Mouse (Mus musculus) heart, postnatal 0 days (tissue): Measurements from ENCODE around the gene Magt1. TPM values are rescaled to one million over a fixed set of nuclear protein-coding genes. Genes with fewer than 3 reads are reported as not detected.
"Not testable (repeated sequence)": the region's sequence is repeated elsewhere in the genome, so short reads cannot be mapped to it uniquely, and the experiment has no call there.

Source experiments
- ATAC-seq: fragments of 200-750 bp; cut with Nextera tagmentation; 2 replicates; pipeline ENCODE4 v1.8.0; 2017; ENCODE audit warnings: low read depth, moderate number of reproducible peaks, moderate library complexity; ENCODE audit not compliant: insufficient read depth
- DNase-seq: peaks from one replicate; pipeline ENCODE4 v3.0.0-alpha.2; 2016; ENCODE audit warnings: low spot score
- H3K27ac ChIP-seq: fragments of 300-500 bp; sonication (generic); 2 replicates; pipeline ENCODE4 v1.5.1; 2014; ENCODE audit warnings: low read depth, mild to moderate bottlenecking
- H3K27me3 ChIP-seq: fragments of 300-500 bp; sonication (generic); 2 replicates; pipeline ENCODE4 v1.6.1; 2014; ENCODE audit warnings: low read length, mixed read lengths; ENCODE audit not compliant: control insufficient read depth, insufficient read depth
- H3K36me3 ChIP-seq: fragments of 300-500 bp; sonication (generic); replicated peaks from 2 replicates; pipeline ENCODE4 v1.6.1; 2014; ENCODE audit warnings: low read length, mixed read lengths; ENCODE audit not compliant: control insufficient read depth, insufficient read depth
- H3K4me1 ChIP-seq: fragments of 300-500 bp; sonication (generic); 2 replicates; pipeline ENCODE4 v1.6.1; 2014; ENCODE audit warnings: antibody characterized with exemption; ENCODE audit not compliant: control insufficient read depth, insufficient read depth
- H3K4me2 ChIP-seq: fragments of 300-500 bp; sonication (generic); 2 replicates; pipeline ENCODE4 v1.6.1; 2014; ENCODE audit warnings: low read depth, mild to moderate bottlenecking, low read length, moderate library complexity
- H3K4me3 ChIP-seq: fragments of 300-500 bp; sonication (generic); 2 replicates; pipeline ENCODE4 v1.5.1; 2014; ENCODE audit warnings: low read depth, low read length
- H3K9ac ChIP-seq: fragments of 300-500 bp; sonication (generic); replicated peaks from 2 replicates; pipeline ENCODE4 v1.6.1; 2014; ENCODE audit warnings: low read depth, low read length, mixed read lengths
- H3K9me3 ChIP-seq: fragments of 300-500 bp; sonication (generic); replicated peaks from 2 replicates; pipeline ENCODE4 v1.6.1; 2016; ENCODE audit warnings: low read length; ENCODE audit not compliant: control insufficient read depth
- CTCF ChIP-seq: IDR thresholded peaks from 2 replicates; pipeline ENCODE4 v1.5.1; 2016; ENCODE audit warnings: antibody characterized with exemption, control low read depth, low read depth
- EP300 ChIP-seq: IDR thresholded peaks from 2 replicates; pipeline ENCODE4 v1.6.1; 2016; ENCODE audit warnings: antibody characterized with exemption, low read depth
- WGBS: fragments of 180-500 bp; shearing (Covaris S2); extraction: QIAGEN DNeasy Blood & Tissue Kit; methylation state at CpG from one replicate; pipeline ENCODE4 v1.1.7; 2014; 5-methylcytosine and 5-hydroxymethylcytosine counted together
- polyA plus RNA-seq: library from polyadenylated mRNA; unstranded; fragments of >200 nt; fragmentation: Nextera tagmentation; extraction: Ambion mirVana; gene quantifications from 2 replicates; pipeline ENCODE4 v1.2.1, GENCODE M21; 2015
- total RNA-seq: library from RNA; depleted of rRNA; stranded (reverse); fragments of >200 nt; gene quantifications from 2 replicates; pipeline ENCODE4 v1.2.3, GENCODE M21; 2014; ENCODE audit warnings: low replicate concordance

Magt1 gene
- total and polyA plus RNA-seq, 2 experiments from 2014 or later, result 24.2 to 39.5 TPM

- ATAC-seq (peak; percentile 95), DNase-seq (peak; percentile 80)
- H3K36me3 ChIP-seq, result no peaks in the 10 kb centered on the region
- H3K9me3 ChIP-seq, result no peaks in the 10 kb centered on the region
- H3K9ac ChIP-seq, result peak within 1 kb of the TSS; percentile 76
- H3K4me2 ChIP-seq, result peak within 1 kb of the TSS; percentile 61
- WGBS, result 19% methylated on average over 29 of the region's 36 CpGs
- peak within 1 kb of the TSS; percentile 70 for H3K4me3 ChIP-seq
- no peaks in the 10 kb centered on the region for H3K4me1 ChIP-seq
- H3K27me3 ChIP-seq, result no peaks in the 10 kb centered on the region
- H3K27ac ChIP-seq, result peak within 1 kb of the TSS; percentile 86
- peak; percentile 71; the same call in 1 of the 2 replicates for TF ChIP-seq EP300
- TF ChIP-seq CTCF, result peak; percentile 73
Measured at GRCm38 (mm10) chrX:106026418-106027342, 15.0 kb upstream of the Magt1 start, which contains the start of gene Atp7a. TSS of gene Atp7a (plus strand) at chrX:106027276.

- ATAC-seq, result no peak
- TF ChIP-seq EP300 (no peak), CTCF (no peak)
- H3K4me1 ChIP-seq, result no peaks in the 10 kb centered on the region
- 65% methylated on average over 4 of the region's 4 CpGs for WGBS
- no peaks in the 10 kb centered on the region; the same call in 1 of the 2 replicates for H3K36me3 ChIP-seq
- H3K27me3 ChIP-seq, result no peaks in the 10 kb centered on the region
- peak overlapping the region; percentile 69 for H3K4me3 ChIP-seq
- H3K9ac ChIP-seq, result peak overlapping the region; percentile 53; the same call in 1 of the 2 replicates
- no peaks in the 10 kb centered on the region for H3K9me3 ChIP-seq
- no peak overlapping the region for H3K27ac ChIP-seq
- no peak for DNase-seq
- peak overlapping the region; percentile 56 for H3K4me2 ChIP-seq
Measured at GRCm38 (mm10) chrX:106017516-106017915, 5.8 kb upstream of the Magt1 start.

- H3K9ac ChIP-seq, result peak overlapping the region; percentile 53
- no peaks in the 10 kb centered on the region; the same call in 1 of the 2 replicates for H3K36me3 ChIP-seq
- no peaks in the 10 kb centered on the region for H3K9me3 ChIP-seq
- no peak overlapping the region for H3K27ac ChIP-seq
- TF ChIP-seq EP300, result no peak
- no peak for TF ChIP-seq CTCF
- ATAC-seq (no peak), DNase-seq (no peak)
- H3K4me2 ChIP-seq, result peak overlapping the region; percentile 56
- H3K4me1 ChIP-seq, result no peaks in the 10 kb centered on the region
- no peaks in the 10 kb centered on the region for H3K27me3 ChIP-seq
- peak overlapping the region; percentile 69 for H3K4me3 ChIP-seq
- 51% methylated on average over 3 of the region's 3 CpGs for WGBS
Measured at GRCm38 (mm10) chrX:106017102-106017501, 5.4 kb upstream of the Magt1 start.

GRCm38 (mm10) chrX:106015571-106016322 is 4.0 kb upstream of the Magt1 start, which contains the start of gene Cox7b:
TSS of gene Cox7b (plus strand) at chrX:106015700.
- Histone ChIP-seq H3K4me2 (peak within 1 kb of the TSS; percentile 56), H3K27me3 (no peaks in the 10 kb centered on the region), H3K9me3 (no peaks in the 10 kb centered on the region), H3K4me1 (no peaks in the 10 kb centered on the region), H3K36me3 (no peaks in the 10 kb centered on the region; the same call in 1 of the 2 replicates), H3K27ac (peak within 1 kb of the TSS; percentile 97), H3K4me3 (peak within 1 kb of the TSS; percentile 69), H3K9ac (peak within 1 kb of the TSS; percentile 88)
- ATAC-seq (peak; percentile 49), DNase-seq (peak; percentile 92)
- WGBS, result 15% methylated on average over 26 of the region's 26 CpGs
- TF ChIP-seq CTCF (no peak), EP300 (peak; percentile 73; the same call in 1 of the 2 replicates)

- not testable (repeated sequence) for H3K4me1 ChIP-seq
Measured at GRCm38 (mm10) chrX:106014741-106015377, 3.2 kb upstream of the Magt1 start.

More at GRCm38 (mm10) chrX:106014741-106015377, 3.2 kb upstream of the Magt1 start:
- not testable (repeated sequence) for H3K27me3 ChIP-seq, H3K36me3 ChIP-seq, H3K9me3 ChIP-seq, ATAC-seq, H3K9ac ChIP-seq, DNase-seq, H3K4me3 ChIP-seq
- Histone ChIP-seq H3K4me2 (peak overlapping the region; percentile 56; the same call in 1 of the 2 replicates), H3K27ac (0 out of 2 replicates have a peak overlapping the region, but pooled peaks have one; percentile 97)
- 60% methylated on average over 2 of the region's 2 CpGs for WGBS
